7 mouse cellular contexts compared by ENCODE assay signal in genomic region chr9:22389736-22390245, GRCm38 (mm10). TPM values are rescaled to one million over a fixed set of nuclear protein-coding genes. Genes with fewer than 3 reads are reported as not detected.
DNase-seq lines count a peak whose midpoint lies in the region; ATAC-seq and TF ChIP-seq lines count a peak whose summit lies in the region.

No protein-coding gene starts in this region.

- 52% methylated on average over 6 of the region's 6 CpGs for WGBS in spleen, adult 2 months
- WGBS in forebrain, embryonic 12.5 days: 74% methylated on average over 6 of the region's 6 CpGs
- WGBS in liver, embryonic 11.5 days: 53% methylated on average over 6 of the region's 6 CpGs

- DNase-seq in spleen, adult 2 months (ENCODE audit: low read depth in 1 of 2, low spot score in 2 of 2): no peak
- DNase-seq in spleen, postnatal 14 days (ENCODE audit: low spot score in 2 of 2): no peak
- no peak for DNase-seq in liver, embryonic 11.5 days (ENCODE audit: low spot score)
- DNase-seq in T-cell, adult 2 months (ENCODE audit: low spot score): no peak
- DNase-seq in spleen, postnatal 10 days (ENCODE audit: low spot score in 2 of 2): no peak
- DNase-seq in left cerebral cortex, adult 11 months (ENCODE audit: low spot score): no peak

- H3K27me3 ChIP-seq in spleen, adult 2 months (ENCODE audit: control insufficient read depth, insufficient read depth, low read length): no peaks in the 10 kb centered on the region
- no peaks in the 10 kb centered on the region for H3K27me3 ChIP-seq in forebrain, embryonic 12.5 days
- H3K27me3 ChIP-seq in liver, embryonic 11.5 days (replicated peaks; ENCODE audit: control insufficient read depth, insufficient read depth, low read length): no peaks in the 10 kb centered on the region

- TF ChIP-seq CTCF in spleen, adult 2 months (IDR thresholded peaks at IDR 0.05; ENCODE audit: extremely low read depth, insufficient read depth, insufficient read length, insufficient replicate concordance): no peak

- no peaks in the 10 kb centered on the region for H3K36me3 ChIP-seq in spleen, adult 2 months (ENCODE audit: control insufficient read depth, insufficient read depth, low read length)
- no peaks in the 10 kb centered on the region for H3K36me3 ChIP-seq in forebrain, embryonic 12.5 days (replicated peaks)
- no peaks in the 10 kb centered on the region; the same call in 1 of the 2 replicates for H3K36me3 ChIP-seq in liver, embryonic 11.5 days (ENCODE audit: control insufficient read depth, insufficient read depth, low read length)

- peak overlapping the region; percentile 56 for H3K4me2 ChIP-seq in forebrain, embryonic 12.5 days
- H3K4me2 ChIP-seq in liver, embryonic 11.5 days: peak overlapping the region; percentile 92

- no peaks in the 10 kb centered on the region; the same call in 1 of the 2 replicates for H3K4me1 ChIP-seq in spleen, adult 2 months (ENCODE audit: control insufficient read depth, insufficient read depth, insufficient read length)
- H3K4me1 ChIP-seq in forebrain, embryonic 12.5 days: peaks cover 17% of the 10 kb centered on the region
- H3K4me1 ChIP-seq in liver, embryonic 11.5 days (replicated peaks; ENCODE audit: control insufficient read depth, insufficient read depth, low read length): peaks cover 21% of the 10 kb centered on the region

- H3K9me3 ChIP-seq in forebrain, embryonic 12.5 days: no peaks in the 10 kb centered on the region
- H3K9me3 ChIP-seq in liver, embryonic 11.5 days (ENCODE audit: control insufficient read depth, low read length): no peaks in the 10 kb centered on the region

- H3K9ac ChIP-seq in forebrain, embryonic 12.5 days: no peak overlapping the region
- peak overlapping the region; percentile 98 for H3K9ac ChIP-seq in liver, embryonic 11.5 days (ENCODE audit: low read depth, low read length)

- no peak for TF ChIP-seq POLR2A in spleen, adult 2 months (IDR thresholded peaks at IDR 0.05; ENCODE audit: low read depth, low read length)

- H3K27ac ChIP-seq in spleen, adult 2 months (ENCODE audit: insufficient read depth, low read length): no peak overlapping the region
- peak overlapping the region; percentile 90; the same call in 1 of the 2 replicates for H3K27ac ChIP-seq in forebrain, embryonic 12.5 days
- peak overlapping the region; percentile 98 for H3K27ac ChIP-seq in liver, embryonic 11.5 days (ENCODE audit: low read depth, low read length)

- 0 out of 2 replicates have a peak overlapping the region, but pooled peaks have one; percentile 90 for H3K4me3 ChIP-seq in spleen, adult 2 months (ENCODE audit: extremely low read depth, insufficient read depth, insufficient read length)
- peak overlapping the region; percentile 59 for H3K4me3 ChIP-seq in forebrain, embryonic 12.5 days (replicated peaks)
- H3K4me3 ChIP-seq in liver, embryonic 11.5 days (ENCODE audit: low read depth, low read length): peak overlapping the region; percentile 94

- ATAC-seq in forebrain, embryonic 12.5 days (ENCODE audit: low FRiP score): no peak
- ATAC-seq in liver, embryonic 11.5 days (replicated peaks; ENCODE audit: low FRiP score): no peak

RNA-seq across cellular contexts. Expression of gene Anln, which starts 0.8 kb away (rescaled TPM):
- polyA plus RNA-seq in spleen, adult 2 months (2012; rRNA removed): 1.3 and 1.7 TPM in 2 replicates
- polyA plus RNA-seq in forebrain, embryonic 12.5 days (2016; fragmentation: Nextera tagmentation; extraction: Ambion mirVana): 36.8 and 41.1 TPM in 2 replicates
- polyA plus RNA-seq in liver, embryonic 11.5 days (2014; fragmentation: Nextera tagmentation; extraction: Ambion mirVana): 42.6 and 45.5 TPM in 2 replicates

RNA-seq across cellular contexts. Expression of gene 9530077C05Rik, which starts 21.5 kb away (rescaled TPM):
- 0.21 and 0.36 TPM in 2 replicates for polyA plus RNA-seq in spleen, adult 2 months (2012; rRNA removed)
- 10.2 and 12.1 TPM in 2 replicates for polyA plus RNA-seq in forebrain, embryonic 12.5 days (2016; fragmentation: Nextera tagmentation; extraction: Ambion mirVana)
- 2.5 and 3.6 TPM in 2 replicates for polyA plus RNA-seq in liver, embryonic 11.5 days (2014; fragmentation: Nextera tagmentation; extraction: Ambion mirVana)

Comparison
In these comparisons a context has a peak if more than half of its experiments do, and no peak if none do; other contexts are left out.
1. RNA of gene Anln, which starts 0.8 kb away (polyA plus RNA-seq): 42.6 to 45.5 TPM in liver, embryonic 11.5 days and 36.8 to 41.1 TPM in forebrain, embryonic 12.5 days; 1.3 to 1.7 TPM in spleen, adult 2 months; every median in the first group is over 10 times any median in the second.
2. Peak in every context shown above with its lines, with median percentiles within 50 percentile points of each other: H3K4me3 ChIP-seq.